Mouse (Mus musculus) hindbrain, embryonic 10.5 days (tissue): ENCODE measurements around the gene Arhgef5. TPM values are rescaled to one million over a fixed set of nuclear protein-coding genes. Genes with fewer than 3 reads are reported as not detected.

Experiments
- DNase-seq: peaks from one replicate; pipeline ENCODE4 v3.0.0-alpha.2; 2017; ENCODE audit warnings: low spot score
- H3K27ac ChIP-seq: fragments of 300-500 bp; sonication (generic); 2 replicates; pipeline ENCODE4 v1.5.1; 2016; ENCODE audit warnings: mild to moderate bottlenecking, moderate library complexity
- H3K27me3 ChIP-seq: fragments of 300-500 bp; sonication (generic); 2 replicates; pipeline ENCODE4 v1.6.1; 2016; ENCODE audit warnings: mild to moderate bottlenecking; ENCODE audit not compliant: poor library complexity, insufficient read depth, severe bottlenecking
- H3K36me3 ChIP-seq: fragments of 300-500 bp; sonication (generic); 2 replicates; pipeline ENCODE4 v1.6.1; 2016; ENCODE audit warnings: mild to moderate bottlenecking, moderate library complexity
- H3K4me1 ChIP-seq: fragments of 300-500 bp; sonication (generic); replicated peaks from 2 replicates; pipeline ENCODE4 v1.6.1; 2016; ENCODE audit warnings: mild to moderate bottlenecking
- H3K4me3 ChIP-seq: fragments of 300-500 bp; sonication (generic); 2 replicates; pipeline ENCODE4 v1.5.1; 2016; ENCODE audit warnings: mild to moderate bottlenecking, moderate library complexity
- H3K9me3 ChIP-seq: fragments of 300-500 bp; sonication (generic); 2 replicates; pipeline ENCODE4 v1.6.1; 2016; ENCODE audit warnings: mild to moderate bottlenecking, moderate library complexity
- WGBS: fragments of 180-500 bp; shearing (Covaris S2); methylation state at CpG from one replicate; pipeline ENCODE4 v1.1.7; 2016; 5-methylcytosine and 5-hydroxymethylcytosine counted together
- polyA plus RNA-seq: library from polyadenylated mRNA; unstranded; fragments of >200 nt; fragmentation: Nextera tagmentation; extraction: Ambion mirVana; gene quantifications from 2 replicates; pipeline ENCODE4 v1.2.1, GENCODE M21; 2016

Gene Arhgef5
- polyA plus RNA-seq, 1 experiment from 2014 or later = 3.1 TPM

DNA sequence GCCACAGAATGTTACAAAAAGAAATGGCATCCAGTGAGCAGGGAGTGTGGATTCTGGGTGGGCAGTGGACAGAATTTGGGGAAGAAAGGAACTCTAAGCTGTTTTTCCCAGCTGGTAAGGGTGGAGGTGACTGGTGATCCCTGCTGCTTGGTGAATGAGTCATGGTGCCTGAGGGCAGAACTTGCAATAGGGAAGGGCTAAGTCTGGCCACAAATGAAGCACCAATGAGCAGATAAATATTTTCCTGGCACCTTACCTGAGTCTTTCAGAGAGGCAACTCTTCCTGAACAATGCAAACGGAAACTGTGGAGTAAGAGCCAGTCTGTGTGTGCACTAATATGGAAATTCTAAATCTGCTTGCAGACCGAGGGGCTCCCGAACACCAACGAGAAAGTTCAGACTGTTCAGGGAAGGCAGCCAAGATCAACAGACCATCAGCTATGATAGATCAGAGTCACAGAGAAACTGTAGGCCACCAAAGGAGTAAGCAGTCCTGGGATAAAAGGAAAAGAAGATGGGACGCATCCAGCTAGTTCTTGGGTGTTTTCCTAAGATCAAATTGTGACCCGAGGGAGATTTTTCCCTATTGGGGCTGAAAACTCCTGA is 27.2 kb downstream of the Arhgef5 start:
- Histone ChIP-seq H3K27me3 (no peaks in the 10 kb centered on the region), H3K4me1 (no peaks in the 10 kb centered on the region)
- WGBS = 78% methylated on average over 6 of the region's 6 CpGs

GRCm38 (mm10) chr6:43293175-43293574 is 27.8 kb downstream of the Arhgef5 start:
- Histone ChIP-seq H3K4me3 (no peak overlapping the region), H3K4me1 (no peaks in the 10 kb centered on the region), H3K36me3 (peaks cover 6% of the 10 kb centered on the region; the same call in 1 of the 2 replicates), H3K27ac (no peak overlapping the region), H3K27me3 (no peaks in the 10 kb centered on the region), H3K9me3 (no peaks in the 10 kb centered on the region)
- DNase-seq = no peak
- WGBS = 82% methylated on average over 7 of the region's 7 CpGs

More for the DNA sequence above, 27.2 kb downstream of the Arhgef5 start:
- H3K9me3 ChIP-seq = no peaks in the 10 kb centered on the region
- H3K36me3 ChIP-seq = peaks cover 6% of the 10 kb centered on the region; the same call in 1 of the 2 replicates
- H3K4me3 ChIP-seq = no peak overlapping the region
- no peak overlapping the region for H3K27ac ChIP-seq
- no peak for DNase-seq

DNA sequence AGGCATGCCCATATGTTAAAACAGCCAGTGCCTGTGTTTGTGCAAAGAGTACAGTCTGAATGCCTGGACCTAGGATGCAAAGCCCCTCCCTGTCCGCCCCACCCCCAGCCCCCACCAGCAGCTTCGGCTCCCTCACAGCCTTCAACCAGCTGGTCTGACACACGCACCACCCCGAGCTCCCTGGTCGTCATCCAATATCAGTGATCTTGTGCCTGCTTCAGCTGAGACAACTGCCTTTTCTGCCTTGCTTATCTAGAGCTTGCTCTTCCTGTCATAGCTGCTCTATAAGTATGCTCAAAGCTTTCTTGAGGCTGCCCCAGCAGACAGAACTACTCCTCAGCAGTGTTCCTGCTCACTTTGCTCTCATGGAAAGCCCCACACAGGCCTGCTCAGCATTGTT is 30.5 kb downstream of the Arhgef5 start:
- H3K4me1 ChIP-seq = no peaks in the 10 kb centered on the region
- no peak overlapping the region for H3K4me3 ChIP-seq
- H3K27ac ChIP-seq = no peak overlapping the region
- H3K36me3 ChIP-seq = no peaks in the 10 kb centered on the region
- DNase-seq = no peak
- H3K27me3 ChIP-seq = no peaks in the 10 kb centered on the region
- H3K9me3 ChIP-seq = no peaks in the 10 kb centered on the region
- WGBS = 46% methylated on average over 5 of the region's 5 CpGs

- 52% methylated on average over 7 of the region's 7 CpGs for WGBS
- H3K4me1 ChIP-seq = no peaks in the 10 kb centered on the region
- H3K9me3 ChIP-seq = no peaks in the 10 kb centered on the region
- no peaks in the 10 kb centered on the region for H3K27me3 ChIP-seq
- no peaks in the 10 kb centered on the region for H3K36me3 ChIP-seq
- no peak for DNase-seq
- no peak overlapping the region for H3K4me3 ChIP-seq
- no peak overlapping the region for H3K27ac ChIP-seq
Observed at GRCm38 (mm10) chr6:43296798-43297507, 31.6 kb downstream of the Arhgef5 start.

GRCm38 (mm10) chr6:43297508-43297850 is 32.1 kb downstream of the Arhgef5 start:
- Histone ChIP-seq H3K4me1 (no peaks in the 10 kb centered on the region), H3K27me3 (no peaks in the 10 kb centered on the region), H3K9me3 (no peaks in the 10 kb centered on the region), H3K4me3 (no peak overlapping the region), H3K27ac (no peak overlapping the region), H3K36me3 (no peaks in the 10 kb centered on the region)
- WGBS = 39% methylated on average over 2 of the region's 2 CpGs
- peak; percentile 21 for DNase-seq

DNA sequence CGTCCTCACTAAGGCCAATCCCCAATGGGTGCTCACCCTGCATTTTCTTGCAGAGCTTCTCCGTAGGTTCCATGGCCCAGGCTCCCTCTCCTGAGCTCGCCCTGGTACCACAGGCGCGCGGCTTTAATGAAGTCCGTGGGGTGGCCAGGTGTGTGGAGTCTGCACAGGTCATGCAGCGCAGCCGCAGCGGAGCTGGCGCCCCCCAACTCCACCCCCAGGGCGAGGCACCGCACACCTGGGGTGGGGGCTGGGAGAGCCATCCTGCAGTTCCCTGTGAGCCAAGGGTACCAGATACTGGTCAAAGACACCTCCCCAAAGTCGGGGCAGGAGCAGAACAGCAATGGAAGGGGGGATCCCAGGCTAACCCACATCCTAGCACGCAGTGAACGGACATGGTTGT is 44.1 kb downstream of the Arhgef5 start, which contains the start of gene Nobox:
TSS of gene Nobox (minus strand) at position 101 of the 400 bp plus-strand sequence.
- Histone ChIP-seq H3K4me1 (no peaks in the 10 kb centered on the region), H3K36me3 (no peaks in the 10 kb centered on the region), H3K4me3 (no peak within 1 kb of the TSS), H3K27ac (no peak within 1 kb of the TSS), H3K27me3 (no peaks in the 10 kb centered on the region), H3K9me3 (no peaks in the 10 kb centered on the region)
- WGBS = 59% methylated on average over 16 of the region's 16 CpGs
- no peak for DNase-seq

GRCm38 (mm10) chr6:43310071-43310470 is 44.7 kb downstream of the Arhgef5 start:
- 75% methylated on average over 6 of the region's 6 CpGs for WGBS
- Histone ChIP-seq H3K36me3 (no peaks in the 10 kb centered on the region), H3K9me3 (no peaks in the 10 kb centered on the region), H3K27ac (no peak overlapping the region), H3K4me3 (no peak overlapping the region), H3K27me3 (no peaks in the 10 kb centered on the region), H3K4me1 (no peaks in the 10 kb centered on the region)
- DNase-seq = no peak

GRCm38 (mm10) chr6:43312546-43312945 is 47.2 kb downstream of the Arhgef5 start:
- Histone ChIP-seq H3K36me3 (no peaks in the 10 kb centered on the region), H3K27me3 (no peaks in the 10 kb centered on the region), H3K4me3 (no peak overlapping the region), H3K27ac (no peak overlapping the region), H3K9me3 (no peaks in the 10 kb centered on the region), H3K4me1 (no peaks in the 10 kb centered on the region)
- no peak for DNase-seq

GRCm38 (mm10) chr6:43312961-43313656 is 47.7 kb downstream of the Arhgef5 start:
- Histone ChIP-seq H3K36me3 (no peaks in the 10 kb centered on the region), H3K27ac (no peak overlapping the region), H3K4me1 (no peaks in the 10 kb centered on the region), H3K9me3 (no peaks in the 10 kb centered on the region), H3K27me3 (no peaks in the 10 kb centered on the region), H3K4me3 (no peak overlapping the region)
- WGBS = 74% methylated on average over 8 of the region's 8 CpGs
- no peak for DNase-seq

GRCm38 (mm10) chr6:43333479-43333878 is 68.1 kb downstream of the Arhgef5 start:
- Histone ChIP-seq H3K27ac (no peak overlapping the region), H3K4me1 (no peaks in the 10 kb centered on the region), H3K4me3 (no peak overlapping the region), H3K27me3 (no peaks in the 10 kb centered on the region), H3K9me3 (no peaks in the 10 kb centered on the region), H3K36me3 (no peaks in the 10 kb centered on the region)
- WGBS = 82% methylated on average over 4 of the region's 4 CpGs
- no peak for DNase-seq

DNA sequence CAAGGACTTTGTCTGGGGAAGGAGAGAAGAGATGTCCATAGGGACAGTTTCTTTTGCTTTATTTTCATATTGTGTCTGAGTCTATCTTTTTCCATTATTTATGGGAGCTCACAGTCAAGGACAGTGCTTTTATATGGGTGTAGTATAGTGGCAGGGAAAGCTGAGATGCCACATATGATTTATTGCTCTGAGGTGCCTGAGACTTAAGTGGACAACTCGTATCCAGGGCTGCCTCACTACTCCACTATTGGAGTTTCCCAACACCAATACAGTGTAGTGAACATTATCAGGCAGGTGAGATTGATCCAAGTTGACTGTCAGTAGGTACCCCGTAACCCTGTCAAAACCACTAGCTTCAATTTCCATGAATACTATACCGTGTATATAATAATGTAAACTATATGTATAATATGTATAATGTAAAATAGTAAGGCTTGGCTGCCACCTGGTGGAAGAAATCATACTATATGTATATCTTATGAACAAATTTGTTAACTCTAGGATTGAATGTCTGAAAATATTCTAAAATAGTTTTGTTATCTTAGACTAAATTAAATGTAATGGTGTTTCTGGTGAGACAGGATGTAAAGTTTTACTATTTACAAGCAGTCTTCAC is 70.3 kb downstream of the Arhgef5 start:
- no peaks in the 10 kb centered on the region for H3K36me3 ChIP-seq
- no peaks in the 10 kb centered on the region for H3K9me3 ChIP-seq
- H3K27ac ChIP-seq = no peak overlapping the region
- H3K4me3 ChIP-seq = no peak overlapping the region
- H3K27me3 ChIP-seq = no peaks in the 10 kb centered on the region
- WGBS = 85% methylated on average over 3 of the region's 3 CpGs
- no peak for DNase-seq
- no peaks in the 10 kb centered on the region for H3K4me1 ChIP-seq

DNA sequence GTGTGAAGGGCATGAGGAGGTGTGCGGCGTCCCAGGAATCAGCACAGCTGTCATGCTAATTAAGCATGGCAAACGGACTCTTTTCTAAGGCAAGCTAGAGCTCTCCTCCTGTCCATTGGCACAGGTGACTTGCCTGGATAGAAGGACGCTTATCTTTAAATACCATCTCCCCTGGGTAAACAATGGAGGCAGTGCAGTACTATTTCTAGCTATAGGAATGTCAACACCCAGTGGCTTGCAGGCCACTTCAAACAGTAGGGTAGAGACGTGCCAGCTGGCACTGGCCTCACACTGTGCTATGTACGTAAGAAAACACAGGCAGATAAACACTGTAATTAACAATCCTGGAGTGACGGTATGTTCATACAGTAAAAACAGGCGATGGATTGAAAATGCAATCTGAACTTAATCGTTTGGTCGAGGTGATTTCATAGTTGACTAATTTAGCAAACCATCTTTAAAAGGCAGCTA is 72.1 kb downstream of the Arhgef5 start:
- 56% methylated on average over 10 of the region's 10 CpGs for WGBS
- no peak for DNase-seq
- no peaks in the 10 kb centered on the region for H3K36me3 ChIP-seq

GRCm38 (mm10) chr6:43338804-43339203 is 73.4 kb downstream of the Arhgef5 start:
- no peaks in the 10 kb centered on the region for H3K27me3 ChIP-seq
- H3K36me3 ChIP-seq = no peaks in the 10 kb centered on the region
- H3K27ac ChIP-seq = no peak overlapping the region
- no peak overlapping the region for H3K4me3 ChIP-seq
- no peaks in the 10 kb centered on the region for H3K4me1 ChIP-seq
- DNase-seq = no peak
- WGBS = 73% methylated on average over 2 of the region's 2 CpGs
- no peaks in the 10 kb centered on the region for H3K9me3 ChIP-seq

More for the DNA sequence above, 72.1 kb downstream of the Arhgef5 start:
- H3K4me1 ChIP-seq = no peaks in the 10 kb centered on the region
- no peaks in the 10 kb centered on the region for H3K27me3 ChIP-seq
- H3K27ac ChIP-seq = no peak overlapping the region
- no peak overlapping the region for H3K4me3 ChIP-seq
- H3K9me3 ChIP-seq = no peaks in the 10 kb centered on the region
